Mouse (Mus musculus) heart, adult 2 months (tissue): ENCODE measurements at regions not wholly inside any gene's neighbourhood (a gene's known extent, or its start where the extent isn't known, plus 50 kb on each side); places are given as distances from the start of the nearest gene placed in this dataset.

Source experiments
- CTCF ChIP-seq: fragments of 200-600 bp; IDR thresholded peaks from 2 replicates; pipeline ENCODE4 v1.8.1; 2022; ENCODE audit warnings: antibody characterized with exemption, mild to moderate bottlenecking, moderate library complexity
- POLR2A ChIP-seq: fragments of 200-500 bp; IDR thresholded peaks from 2 replicates; pipeline ENCODE4 v1.6.1; 2011; ENCODE audit warnings: mild to moderate bottlenecking, low read depth, low read length, control low read depth; ENCODE audit not compliant: insufficient read depth

- TF ChIP-seq CTCF (no peak), POLR2A (no peak)
These were observed 78.2 kb upstream of the Spdye4c start for GRCm38 (mm10) chr2:128512852-128513251.
